Mouse (Mus musculus): ENCODE data around the gene Xrra1. TPM values are rescaled to one million over a fixed set of nuclear protein-coding genes. Genes with fewer than 3 reads are reported as not detected.

The Xrra1 gene
- polyA plus RNA-seq (2017; shearing (Covaris generic)): not detected

DNA sequence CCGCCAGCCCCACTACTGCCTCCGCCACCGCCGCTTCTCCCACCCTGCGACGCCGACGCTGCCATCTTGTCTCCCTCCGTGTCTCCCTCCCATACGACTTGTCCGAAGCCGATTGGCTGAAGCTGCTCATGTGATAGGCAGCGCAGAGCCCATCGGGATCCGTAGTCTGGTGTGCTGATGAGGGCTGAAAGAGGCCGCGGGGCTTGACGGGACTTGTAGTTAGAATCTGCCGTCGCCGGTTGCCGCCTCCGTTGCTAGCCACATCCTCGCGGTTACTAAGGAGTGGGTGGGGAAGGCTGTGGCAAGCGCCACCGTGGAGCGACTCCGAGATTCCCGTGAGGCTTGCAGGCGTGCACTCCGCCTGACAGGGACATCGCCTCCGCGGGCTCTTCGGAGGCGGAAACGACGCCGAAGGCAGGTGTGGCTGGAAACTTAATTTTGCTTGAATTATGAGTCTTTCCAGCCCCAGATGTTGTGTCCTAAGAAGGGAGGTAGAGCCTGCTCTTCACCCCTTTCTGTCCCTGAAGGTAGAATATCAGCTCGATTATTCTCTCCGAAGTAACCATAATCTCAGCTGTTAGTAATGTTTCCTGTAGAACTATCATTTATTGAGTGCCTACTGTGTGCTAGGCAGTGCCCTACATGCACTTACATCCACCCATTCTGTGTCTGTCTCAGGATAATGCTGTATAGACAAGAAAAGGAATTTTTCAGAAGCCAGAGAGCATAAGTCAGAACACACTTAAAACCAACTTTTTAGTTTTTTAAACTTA is at the start of gene Xrra1:
TSS of gene Xrra1 (plus strand) at position 304 of the 773 bp plus-strand sequence.

DNA sequence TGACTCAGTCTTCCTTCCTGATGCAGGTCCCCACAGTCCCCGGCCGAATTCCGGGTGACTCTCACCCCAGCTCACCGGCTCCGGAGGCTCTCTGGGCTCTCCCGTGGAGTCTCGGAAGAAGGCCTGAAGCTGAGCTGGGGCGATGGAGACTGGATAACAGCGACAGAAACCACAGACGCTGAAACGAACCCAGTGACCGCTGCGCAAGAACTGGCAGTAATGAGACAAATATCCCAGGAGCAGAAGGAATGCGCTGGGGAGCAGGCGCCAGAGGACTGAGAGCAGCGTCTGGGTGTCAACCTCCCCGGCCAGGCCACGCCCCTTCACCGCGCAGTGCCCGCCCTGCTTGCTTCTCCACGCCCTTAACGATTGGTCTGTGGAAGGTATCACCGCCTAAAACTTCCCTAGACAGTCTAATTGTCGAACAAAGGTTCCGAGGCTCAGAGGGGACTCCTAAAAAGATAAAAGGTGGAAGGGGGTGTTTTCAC is 30.8 kb upstream of the Xrra1 start, which contains the start of gene Neu3:
TSS of gene Neu3 (minus strand) at position 335 of the 488 bp plus-strand sequence.

DNA sequence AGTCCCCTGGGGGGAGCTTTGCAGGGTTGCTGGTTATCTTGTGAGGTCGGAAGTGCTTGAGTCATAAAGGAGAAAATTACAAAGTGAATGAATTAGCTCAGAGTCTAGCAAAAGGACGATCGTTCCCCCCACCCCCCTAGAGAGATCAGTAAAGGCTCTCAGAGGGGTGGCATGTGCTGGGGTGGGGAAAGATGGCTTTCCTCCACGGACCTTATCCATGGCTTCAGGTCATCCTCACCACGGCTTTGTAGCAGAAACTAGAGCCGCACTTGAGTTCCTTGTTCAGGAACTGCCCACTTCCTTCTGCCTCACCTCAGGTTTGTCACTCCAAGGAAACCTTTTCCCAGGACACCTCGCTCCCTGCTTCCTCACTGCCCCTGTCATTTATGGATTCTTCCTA is 4.4 kb downstream of the Xrra1 start, which contains the start of gene Spcs2:
TSS of gene Spcs2 (minus strand) at position 101 of the 400 bp plus-strand sequence.

Other genes starting within 250 kb of the Xrra1 start
- 0.85 TPM for gene Tpbgl, start 232.0 kb upstream of the Xrra1 start, polyA plus RNA-seq (2017; shearing (Covaris generic))
- gene Slco2b1, start 147.8 kb upstream of the Xrra1 start, polyA plus RNA-seq (2017; shearing (Covaris generic)): not detected
- not detected for gene Olfr520, start 128.8 kb upstream of the Xrra1 start, polyA plus RNA-seq (2017; shearing (Covaris generic))
- not detected for gene Olfr521, start 95.6 kb upstream of the Xrra1 start, polyA plus RNA-seq (2017; shearing (Covaris generic))
- gene Neu3, start 30.7 kb upstream of the Xrra1 start, polyA plus RNA-seq (2017; shearing (Covaris generic)): 4.3 TPM
- 237 TPM for gene Spcs2, start 4.3 kb downstream of the Xrra1 start, polyA plus RNA-seq (2017; shearing (Covaris generic))
- gene Rnf169, start 121.3 kb downstream of the Xrra1 start, polyA plus RNA-seq (2017; shearing (Covaris generic)): 8.2 TPM
- not detected for gene Chrdl2, start 147.1 kb downstream of the Xrra1 start, polyA plus RNA-seq (2017; shearing (Covaris generic))

All from effector memory CD4-positive, alpha-beta T cell, adult 5 months (primary cell).